8 mouse cellular contexts compared by ENCODE assay signal in the genomic region with DNA sequence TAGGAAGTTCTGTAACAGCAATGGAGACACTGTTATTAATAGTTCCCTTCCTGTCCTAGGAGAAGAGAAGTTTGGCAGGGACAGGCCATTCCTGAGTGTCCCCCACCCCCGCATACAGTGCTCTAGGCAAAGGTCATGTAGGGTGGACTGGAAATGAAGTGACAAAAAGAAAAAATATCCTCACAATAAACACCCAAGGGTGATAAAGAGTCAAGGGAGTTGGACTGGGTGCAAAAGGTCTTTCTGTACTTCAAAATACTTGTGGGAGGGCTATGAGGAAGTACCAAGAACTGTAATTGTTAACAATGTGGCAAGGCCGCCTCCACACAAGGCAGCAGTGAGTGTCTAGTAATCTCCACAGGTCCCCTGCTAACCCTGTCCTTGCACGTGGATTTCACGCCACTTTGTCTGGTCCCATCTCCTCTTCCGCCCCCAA. TPM values are rescaled to one million over a fixed set of nuclear protein-coding genes. Genes with fewer than 3 reads are reported as not detected.
A peak's percentile ranks its signal among the peaks of the same experiment; 100 is the strongest.
DNase-seq lines count a peak whose midpoint lies in the region; ATAC-seq and TF ChIP-seq lines count a peak whose summit lies in the region.

No protein-coding gene starts in this region.

- no peaks in the 10 kb centered on the region for H3K27me3 ChIP-seq in forebrain, embryonic 15.5 days
- no peaks in the 10 kb centered on the region for H3K27me3 ChIP-seq in hindbrain, embryonic 15.5 days
- H3K27me3 ChIP-seq in liver, embryonic 11.5 days (replicated peaks; ENCODE audit: control insufficient read depth, insufficient read depth, low read length) = no peaks in the 10 kb centered on the region
- H3K27me3 ChIP-seq in midbrain, postnatal 0 days (ENCODE audit: insufficient read depth, low read length) = no peaks in the 10 kb centered on the region

- 60% methylated on average over 5 of the region's 5 CpGs for WGBS in forebrain, embryonic 15.5 days
- 51% methylated on average over 5 of the region's 5 CpGs for WGBS in hindbrain, embryonic 15.5 days
- 42% methylated on average over 5 of the region's 5 CpGs for WGBS in liver, embryonic 11.5 days
- WGBS in midbrain, postnatal 0 days = 55% methylated on average over 5 of the region's 5 CpGs

- ATAC-seq in forebrain, embryonic 15.5 days (replicated peaks) = no peak
- ATAC-seq in hindbrain, embryonic 15.5 days (ENCODE audit: low FRiP score, low read depth) = no peak
- no peak for ATAC-seq in liver, embryonic 11.5 days (replicated peaks; ENCODE audit: low FRiP score)
- ATAC-seq in midbrain, postnatal 0 days (ENCODE audit: low FRiP score) = no peak

- DNase-seq in 3T3-L1 (ENCODE audit: low read depth, low spot score) (peak; percentile 19), MN1 (ENCODE audit: low spot score) (peak; percentile 5)
- no peak for DNase-seq in liver, embryonic 11.5 days (ENCODE audit: low spot score)
- no peak for DNase-seq in midbrain, postnatal 0 days (ENCODE audit: low spot score)
- no peak for DNase-seq in left cerebral cortex, postnatal 14 days (ENCODE audit: low spot score in 2 of 2)
- DNase-seq in right cerebral cortex, adult 2 months (ENCODE audit: low spot score in 2 of 2) = no peak

- TF ChIP-seq CTCF in midbrain, postnatal 0 days (IDR thresholded peaks at IDR 0.05) = no peak

- peak overlapping the region; percentile 42; the same call in 1 of the 2 replicates for H3K4me2 ChIP-seq in forebrain, embryonic 15.5 days (replicated peaks)
- H3K4me2 ChIP-seq in hindbrain, embryonic 15.5 days = peak overlapping the region; percentile 57
- peak overlapping the region; percentile 59 for H3K4me2 ChIP-seq in liver, embryonic 11.5 days
- peak overlapping the region; percentile 44 for H3K4me2 ChIP-seq in midbrain, postnatal 0 days (ENCODE audit: low read depth, low read length, poor library complexity, severe bottlenecking)

- H3K4me1 ChIP-seq in forebrain, embryonic 15.5 days = 0 out of 2 replicates have a peak, but pooled peaks cover under 1% of the 10 kb centered on the region
- peaks cover 2% of the 10 kb centered on the region; the same call in 1 of the 2 replicates for H3K4me1 ChIP-seq in hindbrain, embryonic 15.5 days (replicated peaks)
- H3K4me1 ChIP-seq in liver, embryonic 11.5 days (replicated peaks; ENCODE audit: control insufficient read depth, insufficient read depth, low read length) = no peaks in the 10 kb centered on the region
- H3K4me1 ChIP-seq in midbrain, postnatal 0 days (ENCODE audit: insufficient read depth, low read length) = no peaks in the 10 kb centered on the region

- no peak overlapping the region for H3K4me3 ChIP-seq in forebrain, embryonic 15.5 days
- H3K4me3 ChIP-seq in hindbrain, embryonic 15.5 days = 0 out of 2 replicates have a peak overlapping the region, but pooled peaks have one; percentile 63
- H3K4me3 ChIP-seq in liver, embryonic 11.5 days (ENCODE audit: low read depth, low read length) = no peak overlapping the region; the same call in 1 of the 2 replicates
- no peak overlapping the region for H3K4me3 ChIP-seq in midbrain, postnatal 0 days (ENCODE audit: low read depth, low read length)

- H3K27ac ChIP-seq in forebrain, embryonic 15.5 days (replicated peaks) = 0 out of 2 replicates have a peak overlapping the region, but pooled peaks have one; percentile 81
- H3K27ac ChIP-seq in hindbrain, embryonic 15.5 days (replicated peaks) = peak overlapping the region; percentile 87
- H3K27ac ChIP-seq in liver, embryonic 11.5 days (ENCODE audit: low read depth, low read length) = peak overlapping the region; percentile 19; the same call in 1 of the 2 replicates
- no peak overlapping the region; the same call in 1 of the 2 replicates for H3K27ac ChIP-seq in midbrain, postnatal 0 days (ENCODE audit: low read depth, low read length)

- no peak overlapping the region for H3K9ac ChIP-seq in forebrain, embryonic 15.5 days (replicated peaks)
- no peak overlapping the region for H3K9ac ChIP-seq in hindbrain, embryonic 15.5 days
- H3K9ac ChIP-seq in liver, embryonic 11.5 days (ENCODE audit: low read depth, low read length) = peak overlapping the region; percentile 46; the same call in 1 of the 2 replicates
- no peak overlapping the region for H3K9ac ChIP-seq in midbrain, postnatal 0 days (replicated peaks; ENCODE audit: low read length, poor library complexity, severe bottlenecking)

- intact Hi-C loops in left cerebral cortex, postnatal 14 days (cut with DNase I) = loop anchor here (2.0 kb wide), 1 partner anchor 79 kb away; no protein-coding TSS in a partner anchor

- no peaks in the 10 kb centered on the region for H3K36me3 ChIP-seq in forebrain, embryonic 15.5 days
- H3K36me3 ChIP-seq in hindbrain, embryonic 15.5 days = no peaks in the 10 kb centered on the region
- H3K36me3 ChIP-seq in liver, embryonic 11.5 days (ENCODE audit: control insufficient read depth, insufficient read depth, low read length) = no peaks in the 10 kb centered on the region
- no peaks in the 10 kb centered on the region for H3K36me3 ChIP-seq in midbrain, postnatal 0 days (ENCODE audit: insufficient read depth, low read length)

- H3K9me3 ChIP-seq in forebrain, embryonic 15.5 days = no peaks in the 10 kb centered on the region
- H3K9me3 ChIP-seq in hindbrain, embryonic 15.5 days = no peaks in the 10 kb centered on the region
- no peaks in the 10 kb centered on the region for H3K9me3 ChIP-seq in liver, embryonic 11.5 days (ENCODE audit: control insufficient read depth, low read length)
- no peaks in the 10 kb centered on the region for H3K9me3 ChIP-seq in midbrain, postnatal 0 days (ENCODE audit: low read length)

RNA-seq across cellular contexts. Expression of a gene that starts 1.1 kb away (rescaled TPM):
- polyA plus RNA-seq in forebrain, embryonic 15.5 days (2015; fragmentation: Nextera tagmentation; extraction: Ambion mirVana) = 31.4 and 33.0 TPM in 2 replicates
- polyA plus RNA-seq in hindbrain, embryonic 15.5 days (2015; fragmentation: Nextera tagmentation; extraction: Ambion mirVana) = 17.6 and 21.8 TPM in 2 replicates
- polyA plus RNA-seq in liver, embryonic 11.5 days (2014; fragmentation: Nextera tagmentation; extraction: Ambion mirVana) = 56.9 and 65.9 TPM in 2 replicates
- total RNA-seq in midbrain, postnatal 0 days (2014; rRNA removed) = 48.8 and 51.6 TPM in 2 replicates
- polyA plus RNA-seq in midbrain, postnatal 0 days (2015; fragmentation: Nextera tagmentation; extraction: Ambion mirVana) = 12.2 and 13.0 TPM in 2 replicates
- total RNA-seq in left cerebral cortex, postnatal 14 days (2021) = 10 to 100 TPM; 47.7 to 52.3 TPM

Comparison
In these comparisons a context has a peak if more than half of its experiments do, and no peak if none do; other contexts are left out.
1. DNase-seq: peak in 3T3-L1 (single experiment) and MN1 (single experiment); none in liver, embryonic 11.5 days (single experiment), midbrain, postnatal 0 days (single experiment), left cerebral cortex, postnatal 14 days (0 of 2) and right cerebral cortex, adult 2 months (0 of 2).
2. Peak in every context shown above with its lines, with median percentiles within 50 percentile points of each other: H3K4me2 ChIP-seq.